Mouse (Mus musculus): ENCODE data around the gene Wdr20. TPM values are rescaled to one million over a fixed set of nuclear protein-coding genes. Genes with fewer than 3 reads are reported as not detected.

Wdr20 gene
- polyA plus RNA-seq, 1 experiment from 2014 or later: 12.8 TPM

GRCm38 (mm10) chr12:110806301-110806970 is 68.7 kb downstream of the Wdr20 start:
- WGBS: 82% methylated on average over 3 of the region's 3 CpGs
- Histone ChIP-seq H3K4me2 (replicated peaks; ENCODE audit: low read depth) (no peak overlapping the region), H3K36me3 (ENCODE audit: control insufficient read depth, insufficient read depth, low read length) (no peaks in the 10 kb centered on the region), H3K4me1 (replicated peaks; ENCODE audit: control insufficient read depth, insufficient read depth) (peaks cover 2% of the 10 kb centered on the region; the same call in 1 of the 2 replicates), H3K9me3 (ENCODE audit: control insufficient read depth, low read length) (no peaks in the 10 kb centered on the region), H3K9ac (ENCODE audit: low read length) (no peak overlapping the region), H3K27me3 (ENCODE audit: control insufficient read depth, insufficient read depth, low read length) (no peaks in the 10 kb centered on the region), H3K27ac (replicated peaks) (no peak overlapping the region), H3K4me3 (ENCODE audit: low read depth, low read length) (no peak overlapping the region)
- TF ChIP-seq EP300 (optimal IDR thresholded peaks at IDR 0.05) (no peak), CTCF (IDR thresholded peaks at IDR 0.05; ENCODE audit: low read depth) (peak; percentile 53)
- DNase-seq (ENCODE audit: low spot score): peak; percentile 33
- no peak for ATAC-seq (ENCODE audit: low FRiP score, low TSS enrichment)

DNA sequence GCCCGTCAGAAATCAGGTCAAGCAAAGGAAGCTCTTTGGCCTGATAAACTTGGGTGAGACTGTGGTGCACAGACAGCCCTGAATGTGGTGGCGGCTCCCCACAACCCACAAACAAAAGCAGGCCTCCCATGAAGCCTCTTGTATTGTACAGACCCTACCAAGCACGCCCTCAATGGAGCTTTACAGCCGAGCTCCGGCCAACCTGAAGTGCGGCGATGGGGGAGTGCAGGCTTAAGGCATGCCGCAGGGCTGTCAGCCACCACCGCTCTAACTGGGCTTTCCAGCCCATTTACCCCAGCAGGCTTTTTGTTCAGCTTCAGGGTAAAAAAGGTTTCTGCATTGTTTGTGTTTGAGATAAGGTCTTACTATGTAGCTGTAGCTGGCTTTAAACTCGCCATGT is 70.7 kb downstream of the Wdr20 start:
- WGBS: 64% methylated on average over 10 of the region's 10 CpGs
- no peak for TF ChIP-seq CTCF (IDR thresholded peaks at IDR 0.05; ENCODE audit: low read depth)
- TF ChIP-seq EP300 (optimal IDR thresholded peaks at IDR 0.05): no peak
- Histone ChIP-seq H3K27ac (replicated peaks) (no peak overlapping the region; the same call in 1 of the 2 replicates), H3K36me3 (ENCODE audit: control insufficient read depth, insufficient read depth, low read length) (no peaks in the 10 kb centered on the region), H3K9me3 (ENCODE audit: control insufficient read depth, low read length) (no peaks in the 10 kb centered on the region), H3K9ac (ENCODE audit: low read length) (no peak overlapping the region), H3K4me3 (ENCODE audit: low read depth, low read length) (no peak overlapping the region), H3K4me1 (replicated peaks; ENCODE audit: control insufficient read depth, insufficient read depth) (no peaks in the 10 kb centered on the region), H3K4me2 (replicated peaks; ENCODE audit: low read depth) (no peak overlapping the region), H3K27me3 (ENCODE audit: control insufficient read depth, insufficient read depth, low read length) (no peaks in the 10 kb centered on the region)
- DNase-seq (ENCODE audit: low spot score) (no peak), ATAC-seq (ENCODE audit: low FRiP score, low TSS enrichment) (no peak)

- ATAC-seq (ENCODE audit: low FRiP score, low TSS enrichment) (no peak), DNase-seq (ENCODE audit: low spot score) (no peak)
- no peaks in the 10 kb centered on the region for H3K36me3 ChIP-seq (ENCODE audit: control insufficient read depth, insufficient read depth, low read length)
These were observed 71.1 kb downstream of the Wdr20 start for GRCm38 (mm10) chr12:110808848-110809247.

GRCm38 (mm10) chr12:110813132-110813531 is 75.4 kb downstream of the Wdr20 start:
- DNase-seq (ENCODE audit: low spot score) (no peak), ATAC-seq (ENCODE audit: low FRiP score, low TSS enrichment) (no peak)
- no peak overlapping the region for H3K9ac ChIP-seq (ENCODE audit: low read length)
- TF ChIP-seq CTCF (IDR thresholded peaks at IDR 0.05; ENCODE audit: low read depth) (no peak), EP300 (optimal IDR thresholded peaks at IDR 0.05) (no peak)
- no peaks in the 10 kb centered on the region for H3K27me3 ChIP-seq (ENCODE audit: control insufficient read depth, insufficient read depth, low read length)
- H3K27ac ChIP-seq (replicated peaks): no peak overlapping the region
- no peaks in the 10 kb centered on the region for H3K36me3 ChIP-seq (ENCODE audit: control insufficient read depth, insufficient read depth, low read length)
- no peaks in the 10 kb centered on the region for H3K4me1 ChIP-seq (replicated peaks; ENCODE audit: control insufficient read depth, insufficient read depth)
- no peak overlapping the region for H3K4me3 ChIP-seq (ENCODE audit: low read depth, low read length)
- WGBS: 85% methylated on average over 9 of the region's 9 CpGs
- no peak overlapping the region for H3K4me2 ChIP-seq (replicated peaks; ENCODE audit: low read depth)
- no peaks in the 10 kb centered on the region for H3K9me3 ChIP-seq (ENCODE audit: control insufficient read depth, low read length)

More at GRCm38 (mm10) chr12:110808848-110809247, 71.1 kb downstream of the Wdr20 start:
- TF ChIP-seq CTCF (IDR thresholded peaks at IDR 0.05; ENCODE audit: low read depth) (no peak), EP300 (optimal IDR thresholded peaks at IDR 0.05) (no peak)
- Histone ChIP-seq H3K4me3 (ENCODE audit: low read depth, low read length) (no peak overlapping the region), H3K4me1 (replicated peaks; ENCODE audit: control insufficient read depth, insufficient read depth) (no peaks in the 10 kb centered on the region), H3K4me2 (replicated peaks; ENCODE audit: low read depth) (no peak overlapping the region), H3K9ac (ENCODE audit: low read length) (no peak overlapping the region), H3K27me3 (ENCODE audit: control insufficient read depth, insufficient read depth, low read length) (no peaks in the 10 kb centered on the region), H3K9me3 (ENCODE audit: control insufficient read depth, low read length) (no peaks in the 10 kb centered on the region), H3K27ac (replicated peaks) (no peak overlapping the region)
- 65% methylated on average over 5 of the region's 5 CpGs for WGBS

DNA sequence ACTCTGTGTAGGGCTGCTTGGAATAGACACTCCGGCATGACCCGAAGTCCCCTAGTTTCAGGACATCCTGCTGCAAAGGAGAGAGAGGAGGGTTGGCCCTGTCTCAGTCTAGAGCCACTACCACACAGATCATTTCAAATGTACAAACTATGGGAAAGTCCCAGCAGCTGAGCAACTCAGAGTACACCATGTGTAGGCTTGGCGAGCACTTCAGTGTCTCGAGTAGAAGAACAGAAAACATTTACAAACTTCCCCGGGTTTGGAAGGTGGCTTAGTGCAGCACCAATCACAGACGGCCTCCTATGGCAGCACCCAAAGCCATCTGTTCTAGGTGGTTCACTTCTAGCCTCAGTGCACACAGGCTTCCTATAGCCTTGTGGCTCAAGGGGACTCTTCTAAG is 75.9 kb downstream of the Wdr20 start:
- Histone ChIP-seq H3K27me3 (ENCODE audit: control insufficient read depth, insufficient read depth, low read length) (no peaks in the 10 kb centered on the region), H3K36me3 (ENCODE audit: control insufficient read depth, insufficient read depth, low read length) (no peaks in the 10 kb centered on the region), H3K9me3 (ENCODE audit: control insufficient read depth, low read length) (no peaks in the 10 kb centered on the region), H3K9ac (ENCODE audit: low read length) (no peak overlapping the region), H3K4me2 (replicated peaks; ENCODE audit: low read depth) (no peak overlapping the region), H3K4me1 (replicated peaks; ENCODE audit: control insufficient read depth, insufficient read depth) (no peaks in the 10 kb centered on the region), H3K27ac (replicated peaks) (no peak overlapping the region), H3K4me3 (ENCODE audit: low read depth, low read length) (no peak overlapping the region)
- no peak for TF ChIP-seq CTCF (IDR thresholded peaks at IDR 0.05; ENCODE audit: low read depth)
- TF ChIP-seq EP300 (optimal IDR thresholded peaks at IDR 0.05): no peak
- DNase-seq (ENCODE audit: low spot score) (no peak), ATAC-seq (ENCODE audit: low FRiP score, low TSS enrichment) (no peak)
- WGBS: 85% methylated on average over 6 of the region's 6 CpGs

GRCm38 (mm10) chr12:110814924-110815323 is 77.2 kb downstream of the Wdr20 start:
- Histone ChIP-seq H3K36me3 (ENCODE audit: control insufficient read depth, insufficient read depth, low read length) (no peaks in the 10 kb centered on the region), H3K27me3 (ENCODE audit: control insufficient read depth, insufficient read depth, low read length) (no peaks in the 10 kb centered on the region), H3K4me1 (replicated peaks; ENCODE audit: control insufficient read depth, insufficient read depth) (no peaks in the 10 kb centered on the region), H3K27ac (replicated peaks) (no peak overlapping the region), H3K9me3 (ENCODE audit: control insufficient read depth, low read length) (no peaks in the 10 kb centered on the region), H3K9ac (ENCODE audit: low read length) (no peak overlapping the region), H3K4me3 (ENCODE audit: low read depth, low read length) (no peak overlapping the region), H3K4me2 (replicated peaks; ENCODE audit: low read depth) (no peak overlapping the region)
- 39% methylated on average over 17 of the region's 17 CpGs for WGBS
- TF ChIP-seq CTCF (IDR thresholded peaks at IDR 0.05; ENCODE audit: low read depth) (no peak), EP300 (optimal IDR thresholded peaks at IDR 0.05) (no peak)
- DNase-seq (ENCODE audit: low spot score) (peak; percentile 60), ATAC-seq (ENCODE audit: low FRiP score, low TSS enrichment) (peak; percentile 65; the same call in 1 of the 2 replicates)
